Mouse (Mus musculus): ENCODE data around the gene Gm49358. TPM values are rescaled to one million over a fixed set of nuclear protein-coding genes. Genes with fewer than 3 reads are reported as not detected.

Gene Gm49358
- total RNA-seq, 1 experiment from 2014 or later = not detected

DNA sequence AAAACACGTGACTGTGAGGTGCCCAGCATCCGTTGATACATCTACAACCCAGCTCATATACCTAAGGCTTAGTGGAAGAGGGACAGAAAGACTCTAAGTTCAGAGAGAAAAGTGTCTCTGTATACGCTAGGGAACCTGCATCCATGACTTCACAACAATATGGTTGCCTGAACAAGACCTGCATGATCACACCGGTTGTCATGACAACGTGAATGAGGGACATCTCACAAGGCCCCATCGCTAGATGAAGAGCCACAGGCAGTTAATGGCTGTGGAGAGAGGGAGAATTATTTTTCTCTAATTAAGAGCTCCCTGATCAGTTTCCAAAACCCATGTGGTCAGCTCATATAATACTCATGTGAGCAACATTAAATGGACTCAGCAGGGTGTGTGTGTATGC is 88.4 kb downstream of the Gm49358 start:
- ATAC-seq (replicated peaks; ENCODE audit: low read depth, poor library complexity, severe bottlenecking) = no peak

DNA sequence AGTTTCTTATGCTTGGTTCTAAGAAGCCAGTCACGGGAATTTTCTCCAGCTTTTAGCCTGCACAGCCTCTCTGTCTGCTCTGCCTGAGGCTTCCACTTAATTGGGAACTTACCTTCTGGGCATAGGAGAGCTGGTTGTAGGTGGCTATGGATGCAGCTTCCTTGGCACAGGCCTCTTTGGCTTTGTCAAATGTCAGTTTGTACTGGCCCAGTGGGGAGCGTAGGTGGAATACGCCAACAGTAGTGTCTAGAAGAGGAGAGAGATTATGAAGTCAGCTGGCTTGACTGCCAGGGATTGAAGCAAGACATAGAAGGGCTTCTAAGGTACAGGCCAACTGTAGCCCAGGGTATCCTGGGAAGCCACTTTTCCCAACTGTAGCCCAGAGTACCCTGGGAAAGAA is 89.7 kb downstream of the Gm49358 start:
- ATAC-seq (replicated peaks; ENCODE audit: low read depth, poor library complexity, severe bottlenecking) = no peak

DNA sequence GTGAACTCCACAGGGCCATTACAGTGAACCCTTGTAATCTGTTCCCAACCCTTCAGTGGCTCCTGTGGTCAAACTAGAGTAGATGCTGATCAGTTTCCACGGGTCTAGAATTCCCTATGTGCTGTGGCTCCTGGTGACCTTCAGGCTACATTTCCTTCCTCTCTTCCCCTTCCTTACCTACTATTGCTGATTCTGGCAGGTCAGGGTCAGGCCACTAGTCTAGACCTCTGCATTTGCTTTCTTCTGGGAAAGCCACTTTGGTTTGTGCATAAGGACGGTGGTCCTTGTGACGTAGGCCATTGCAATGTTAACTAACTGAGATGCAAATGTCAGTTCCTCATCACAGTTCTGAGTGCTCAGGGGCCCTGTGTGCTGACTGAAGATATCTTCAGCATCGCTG is 96.6 kb downstream of the Gm49358 start:
- ATAC-seq (replicated peaks; ENCODE audit: low read depth, poor library complexity, severe bottlenecking) = no peak

DNA sequence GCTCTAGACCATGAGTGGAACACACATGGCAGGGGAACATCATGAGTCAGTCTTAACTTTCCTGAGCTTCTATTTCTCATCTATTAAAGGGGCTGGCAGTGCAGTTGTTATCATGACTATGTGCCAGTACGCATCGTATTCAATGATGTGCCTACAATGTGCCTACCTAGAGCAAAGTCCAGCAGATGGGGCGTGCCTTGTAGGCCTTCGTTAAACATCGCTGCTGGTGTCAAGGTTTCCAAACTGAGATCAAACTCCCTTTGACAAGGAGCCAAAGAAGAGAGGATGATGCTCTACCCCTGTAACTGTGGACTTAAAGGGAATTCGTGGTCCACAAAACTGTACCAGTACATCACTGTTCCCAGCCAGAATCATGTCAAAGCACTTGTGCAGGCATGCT is 98.7 kb downstream of the Gm49358 start:
- ATAC-seq (replicated peaks; ENCODE audit: low read depth, poor library complexity, severe bottlenecking) = no peak

DNA sequence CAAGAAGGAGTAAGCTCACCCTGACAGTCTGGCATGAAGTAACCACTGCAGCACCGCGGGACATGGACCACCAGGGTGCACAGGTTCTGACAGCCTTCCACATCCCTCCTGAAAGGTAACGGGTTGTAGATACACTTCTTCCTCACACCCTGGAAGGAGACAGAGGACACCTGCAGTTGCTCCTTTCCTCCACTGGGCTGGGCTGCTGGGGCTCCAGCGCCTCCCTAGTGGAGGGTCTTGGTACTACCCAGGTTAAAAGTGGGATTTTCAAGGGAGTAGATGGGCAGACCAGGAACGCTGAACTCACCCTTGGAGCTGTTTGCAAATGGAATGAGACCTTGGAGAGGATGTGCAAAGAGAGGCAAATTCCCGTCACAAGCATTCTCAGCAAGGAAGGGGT is 99.7 kb downstream of the Gm49358 start:
- 0 out of 2 replicates have a peak, but pooled peaks have one; percentile 18 for ATAC-seq (replicated peaks; ENCODE audit: low read depth, poor library complexity, severe bottlenecking)

DNA sequence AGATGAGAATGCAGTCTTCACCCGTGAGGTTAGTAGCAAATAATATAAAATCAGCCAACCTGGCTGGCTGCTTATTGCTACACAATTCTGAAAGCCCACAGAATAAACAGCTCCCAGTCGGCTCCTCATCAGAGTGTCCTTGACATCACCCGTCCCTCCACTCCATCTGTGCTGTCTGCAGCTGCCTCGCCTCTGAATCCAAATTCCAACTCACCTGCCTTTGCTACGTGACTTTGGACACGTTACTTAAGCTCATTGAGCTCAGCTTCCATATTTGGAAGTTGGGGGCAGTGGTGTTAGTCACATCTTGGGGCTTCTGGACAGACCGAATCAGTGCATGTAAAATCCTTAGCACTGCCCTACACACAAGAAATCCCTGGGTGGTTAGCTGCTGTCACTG is 108.3 kb downstream of the Gm49358 start:
- ATAC-seq (replicated peaks; ENCODE audit: low read depth, poor library complexity, severe bottlenecking) = no peak

DNA sequence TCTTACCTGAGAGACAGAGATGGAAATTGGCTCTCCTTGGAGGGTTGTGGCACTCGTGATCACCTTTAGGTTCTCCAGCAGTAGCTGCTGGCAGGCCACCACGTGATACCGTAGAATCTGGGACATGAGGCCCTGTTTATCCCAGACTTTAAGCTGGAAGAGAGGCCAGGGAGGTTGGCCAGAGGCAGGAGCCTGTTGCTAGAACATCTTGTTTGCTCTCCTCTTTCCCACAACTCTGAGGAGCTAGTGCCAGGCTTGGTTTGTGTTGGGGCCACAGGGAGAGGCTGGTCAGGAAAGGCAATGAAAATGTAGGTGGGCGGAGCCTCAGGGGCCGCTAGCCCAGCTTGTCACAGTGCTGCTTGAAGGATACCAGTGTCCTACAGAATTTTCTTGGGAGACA is 108.8 kb downstream of the Gm49358 start:
- ATAC-seq (replicated peaks; ENCODE audit: low read depth, poor library complexity, severe bottlenecking) = no peak

DNA sequence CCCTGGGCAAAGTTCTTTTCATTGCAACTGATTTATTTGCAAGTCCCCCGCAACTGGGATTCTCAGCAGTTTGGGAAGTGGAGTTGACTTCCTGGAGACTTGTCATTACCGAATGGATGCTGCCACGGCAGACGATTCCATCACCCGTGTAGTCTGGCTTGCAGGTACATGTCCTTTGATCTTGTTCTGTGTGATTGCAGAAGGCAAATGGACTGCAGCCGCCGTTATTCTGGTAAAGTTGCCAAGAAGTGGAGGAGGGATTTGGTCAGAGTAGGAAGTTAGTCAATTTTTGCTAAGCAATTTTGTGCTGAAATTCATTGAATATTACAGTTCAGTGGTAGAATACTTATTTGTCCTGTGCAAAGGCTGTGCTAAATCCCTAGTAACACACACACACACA is 114.9 kb downstream of the Gm49358 start:
- ATAC-seq (replicated peaks; ENCODE audit: low read depth, poor library complexity, severe bottlenecking) = no peak

DNA sequence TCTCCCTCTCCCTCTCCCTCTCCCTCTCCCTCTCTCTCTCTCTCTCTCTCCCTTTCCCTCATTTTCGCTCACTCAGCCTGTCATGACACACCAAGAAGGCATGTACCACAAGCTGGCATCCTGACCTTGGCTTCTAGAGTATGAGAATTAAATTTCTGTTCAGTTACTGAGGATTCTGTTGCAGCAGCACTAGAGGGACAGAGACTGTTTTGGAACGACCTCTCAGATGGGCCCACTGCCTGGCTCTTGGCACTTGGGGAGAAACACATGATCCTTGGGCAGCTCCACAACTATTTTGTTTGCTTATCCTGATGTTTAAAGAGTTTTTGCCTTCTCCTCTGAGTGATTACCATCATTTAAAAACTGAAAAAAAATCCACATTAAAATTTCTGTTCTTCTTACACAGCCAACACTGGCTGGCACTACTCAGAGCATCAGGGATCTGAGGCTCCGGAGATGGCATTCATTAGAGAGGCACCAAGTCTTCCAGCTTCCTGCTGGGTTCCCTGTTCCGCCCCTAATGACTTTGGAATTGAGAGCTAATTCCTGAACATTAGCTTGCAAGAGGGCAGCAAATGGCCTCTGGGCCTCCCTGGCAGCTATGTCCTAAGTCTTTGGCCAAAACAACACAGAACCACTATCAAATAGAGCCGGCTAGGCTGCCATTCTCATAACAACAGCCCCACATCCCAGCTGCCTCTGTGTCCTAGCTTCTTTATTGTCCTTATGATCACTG is 116.5 kb downstream of the Gm49358 start:
- no peak for ATAC-seq (replicated peaks; ENCODE audit: low read depth, poor library complexity, severe bottlenecking)

DNA sequence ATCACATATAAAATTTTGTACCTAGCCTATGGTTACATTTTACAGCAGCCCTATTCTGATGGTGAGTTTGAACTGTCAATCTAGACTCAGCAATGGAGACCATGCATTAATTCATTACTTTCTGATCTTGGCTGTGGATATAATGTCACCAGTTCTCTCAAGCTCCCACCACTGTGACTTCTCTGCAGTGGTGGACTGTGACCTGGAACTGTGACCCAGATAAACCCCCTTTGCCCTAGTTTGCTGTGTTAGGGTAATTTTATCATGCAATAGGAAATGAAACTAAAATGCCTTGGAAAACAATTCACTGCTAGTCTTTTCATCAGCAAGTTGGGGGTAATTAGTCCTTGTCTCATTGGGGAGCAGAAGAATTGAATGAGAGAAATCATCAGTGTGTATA is 117.7 kb downstream of the Gm49358 start:
- ATAC-seq (replicated peaks; ENCODE audit: low read depth, poor library complexity, severe bottlenecking) = no peak

Other genes with a start within 250 kb of the Gm49358 start
- gene Hsp90b1, start 58.5 kb upstream of the Gm49358 start, total RNA-seq (2017) = 724 and 732 TPM in 2 replicates
- 1.1 and 2.8 TPM in 2 replicates for gene Ttc41, start 58.2 kb upstream of the Gm49358 start, total RNA-seq (2017)
- 3.9 and 22.9 TPM in 2 replicates for gene Nt5dc3, start 15.0 kb downstream of the Gm49358 start, total RNA-seq (2017)
- not detected in 2 replicates for gene Stab2, start 244.1 kb downstream of the Gm49358 start, total RNA-seq (2017)